Mouse (Mus musculus) forebrain, embryonic 14.5 days (tissue): ENCODE data around the gene Dhrs4. TPM values are rescaled to one million over a fixed set of nuclear protein-coding genes. Genes with fewer than 3 reads are reported as not detected.
A peak's percentile ranks its signal among the peaks of the same experiment; 100 is the strongest.

ENCODE experiments used
- ATAC-seq: fragments of 200-750 bp; cut with Nextera tagmentation; 2 replicates; pipeline ENCODE4 v1.8.0; 2017; ENCODE audit warnings: mild to moderate bottlenecking, moderate library complexity
- DNase-seq: peaks from one replicate; pipeline ENCODE4 v3.0.0-alpha.2; 2015; ENCODE audit warnings: low spot score
- H3K27ac ChIP-seq: fragments of 300-500 bp; sonication (generic); 2 replicates; pipeline ENCODE4 v1.5.1; 2014; ENCODE audit warnings: low read depth, mild to moderate bottlenecking, control low read depth, low read length, moderate library complexity
- H3K27me3 ChIP-seq: fragments of 300-500 bp; sonication (generic); replicated peaks from 2 replicates; pipeline ENCODE4 v1.6.1; 2014; ENCODE audit warnings: low read length, control low read depth, mixed read lengths; ENCODE audit not compliant: control insufficient read depth, insufficient read depth
- H3K36me3 ChIP-seq: fragments of 300-500 bp; sonication (generic); 2 replicates; pipeline ENCODE4 v1.6.1; 2014; ENCODE audit warnings: low read length, control low read depth; ENCODE audit not compliant: control insufficient read depth, insufficient read depth
- H3K4me1 ChIP-seq: fragments of 300-500 bp; sonication (generic); 2 replicates; pipeline ENCODE4 v1.6.1; 2014; ENCODE audit warnings: antibody characterized with exemption, low read length, control low read depth; ENCODE audit not compliant: control insufficient read depth, insufficient read depth
- H3K4me2 ChIP-seq: fragments of 300-500 bp; sonication (generic); 2 replicates; pipeline ENCODE4 v1.6.1; 2014; ENCODE audit warnings: mild to moderate bottlenecking, control low read depth, low read length
- H3K4me3 ChIP-seq: fragments of 300-500 bp; sonication (generic); 2 replicates; pipeline ENCODE4 v1.5.1; 2014; ENCODE audit warnings: low read depth, low read length, control low read depth
- H3K9ac ChIP-seq: fragments of 300-500 bp; sonication (generic); 2 replicates; pipeline ENCODE4 v1.6.1; 2014; ENCODE audit warnings: mild to moderate bottlenecking, low read length, control low read depth, moderate library complexity
- H3K9me3 ChIP-seq: fragments of 300-500 bp; sonication (generic); replicated peaks from 2 replicates; pipeline ENCODE4 v1.6.1; 2016; ENCODE audit warnings: low read length, control low read depth, mixed read lengths; ENCODE audit not compliant: control insufficient read depth
- WGBS: fragments of 180-500 bp; shearing (Covaris S2); extraction: QIAGEN DNeasy Blood & Tissue Kit; methylation state at CpG from one replicate; pipeline ENCODE4 v1.1.7; 2014; 5-methylcytosine and 5-hydroxymethylcytosine counted together
- polyA plus RNA-seq: library from polyadenylated mRNA; unstranded; fragments of >200 nt; fragmentation: Nextera tagmentation; extraction: Ambion mirVana; gene quantifications from 2 replicates; pipeline ENCODE4 v1.2.1, GENCODE M21; 2014

Dhrs4 gene
- 26.8 and 31.1 TPM in 2 replicates for polyA plus RNA-seq

GRCm38 (mm10) chr14:55478651-55479599 is at the start of gene Dhrs4:
Gene Dhrs4, plus strand, starts transcription at chr14:55478758.
- ATAC-seq (peak; percentile 95), DNase-seq (peak; percentile 86)
- peak within 1 kb of the TSS; percentile 48 for H3K4me3 ChIP-seq
- H3K27ac ChIP-seq = peak within 1 kb of the TSS; percentile 28; the same call in 1 of the 2 replicates
- no peaks in the 10 kb centered on the region for H3K36me3 ChIP-seq
- H3K4me1 ChIP-seq = peaks cover 6% of the 10 kb centered on the region; the same call in 1 of the 2 replicates
- peak within 1 kb of the TSS; percentile 51 for H3K4me2 ChIP-seq
- no peaks in the 10 kb centered on the region for H3K27me3 ChIP-seq
- H3K9me3 ChIP-seq = no peaks in the 10 kb centered on the region
- under 1% methylated on average over 38 of the region's 38 CpGs for WGBS
- peak within 1 kb of the TSS; percentile 68 for H3K9ac ChIP-seq

- ATAC-seq (no peak), DNase-seq (no peak)
- no peak overlapping the region for H3K9ac ChIP-seq
- WGBS = 90% methylated on average over 4 of the region's 4 CpGs
- no peak overlapping the region for H3K27ac ChIP-seq
- no peaks in the 10 kb centered on the region for H3K4me1 ChIP-seq
- H3K36me3 ChIP-seq = no peaks in the 10 kb centered on the region
- no peak overlapping the region for H3K4me2 ChIP-seq
- no peaks in the 10 kb centered on the region for H3K9me3 ChIP-seq
- H3K4me3 ChIP-seq = no peak overlapping the region
- H3K27me3 ChIP-seq = no peaks in the 10 kb centered on the region
These were observed 48.3 kb upstream of the Dhrs4 start for GRCm38 (mm10) chr14:55430255-55430654.

GRCm38 (mm10) chr14:55433052-55433451 is 45.5 kb upstream of the Dhrs4 start:
- H3K4me3 ChIP-seq = no peak overlapping the region
- no peaks in the 10 kb centered on the region for H3K9me3 ChIP-seq
- no peak overlapping the region for H3K27ac ChIP-seq
- DNase-seq (no peak), ATAC-seq (no peak)
- H3K4me1 ChIP-seq = no peaks in the 10 kb centered on the region
- WGBS = 88% methylated on average over 1 of the region's 1 CpGs
- H3K9ac ChIP-seq = no peak overlapping the region
- H3K36me3 ChIP-seq = no peaks in the 10 kb centered on the region
- H3K4me2 ChIP-seq = no peak overlapping the region
- no peaks in the 10 kb centered on the region for H3K27me3 ChIP-seq

GRCm38 (mm10) chr14:55434825-55435224 is 43.7 kb upstream of the Dhrs4 start:
- H3K4me3 ChIP-seq = no peak overlapping the region
- H3K4me2 ChIP-seq = no peak overlapping the region
- no peaks in the 10 kb centered on the region for H3K36me3 ChIP-seq
- H3K27ac ChIP-seq = no peak overlapping the region
- WGBS = 84% methylated on average over 3 of the region's 3 CpGs
- no peak overlapping the region for H3K9ac ChIP-seq
- DNase-seq = no peak
- H3K9me3 ChIP-seq = no peaks in the 10 kb centered on the region
- no peak for ATAC-seq
- H3K4me1 ChIP-seq = no peaks in the 10 kb centered on the region
- no peaks in the 10 kb centered on the region for H3K27me3 ChIP-seq

GRCm38 (mm10) chr14:55437118-55437517 is 41.4 kb upstream of the Dhrs4 start:
- H3K27me3 ChIP-seq = no peaks in the 10 kb centered on the region
- H3K36me3 ChIP-seq = no peaks in the 10 kb centered on the region
- no peak overlapping the region for H3K27ac ChIP-seq
- H3K4me1 ChIP-seq = no peaks in the 10 kb centered on the region
- DNase-seq = no peak
- H3K4me3 ChIP-seq = no peak overlapping the region
- 92% methylated on average over 8 of the region's 8 CpGs for WGBS
- no peak overlapping the region for H3K9ac ChIP-seq
- H3K4me2 ChIP-seq = no peak overlapping the region
- no peaks in the 10 kb centered on the region for H3K9me3 ChIP-seq
- no peak for ATAC-seq

- Histone ChIP-seq H3K4me2 (no peak overlapping the region), H3K36me3 (no peaks in the 10 kb centered on the region), H3K27me3 (no peaks in the 10 kb centered on the region), H3K4me3 (no peak overlapping the region), H3K9ac (no peak overlapping the region), H3K9me3 (no peaks in the 10 kb centered on the region), H3K4me1 (no peaks in the 10 kb centered on the region), H3K27ac (no peak overlapping the region)
- ATAC-seq = no peak
- peak; percentile 27 for DNase-seq
- 37% methylated on average over 6 of the region's 6 CpGs for WGBS
These were observed 40.3 kb upstream of the Dhrs4 start for GRCm38 (mm10) chr14:55438193-55438784.

- Histone ChIP-seq H3K4me1 (no peaks in the 10 kb centered on the region), H3K27ac (no peak overlapping the region), H3K9ac (no peak overlapping the region), H3K27me3 (no peaks in the 10 kb centered on the region), H3K36me3 (no peaks in the 10 kb centered on the region), H3K4me3 (no peak overlapping the region), H3K4me2 (no peak overlapping the region), H3K9me3 (peaks cover 5% of the 10 kb centered on the region; the same call in 1 of the 2 replicates)
- ATAC-seq (no peak), DNase-seq (no peak)
- WGBS = 85% methylated on average over 2 of the region's 2 CpGs
These were observed 20.9 kb upstream of the Dhrs4 start for GRCm38 (mm10) chr14:55457693-55458092.

- H3K9ac ChIP-seq = no peak overlapping the region
- H3K4me2 ChIP-seq = no peak overlapping the region
- H3K27me3 ChIP-seq = no peaks in the 10 kb centered on the region
- 22% methylated on average over 10 of the region's 10 CpGs for WGBS
- no peaks in the 10 kb centered on the region for H3K36me3 ChIP-seq
- peaks cover 5% of the 10 kb centered on the region; the same call in 1 of the 2 replicates for H3K9me3 ChIP-seq
- peak; percentile 15; the same call in 1 of the 2 replicates for ATAC-seq
- no peak overlapping the region for H3K4me3 ChIP-seq
- peak; percentile 72 for DNase-seq
- no peak overlapping the region for H3K27ac ChIP-seq
- no peaks in the 10 kb centered on the region for H3K4me1 ChIP-seq
These were observed 20.3 kb upstream of the Dhrs4 start for GRCm38 (mm10) chr14:55458273-55458672.
